Mouse (Mus musculus) E14TG2a.4 (cell line): ENCODE results near the gene Gpx4.
A peak's percentile ranks its signal among the peaks of the same experiment; 100 is the strongest.

Experiments
- H3K27me3 ChIP-seq: 2 replicates; pipeline ENCODE4 v1.6.1; 2014; ENCODE audit warnings: low read length, control low read depth; ENCODE audit not compliant: insufficient read depth
- H3K36me3 ChIP-seq: 2 replicates; pipeline ENCODE4 v1.6.1; 2014; ENCODE audit warnings: low read length, control low read depth; ENCODE audit not compliant: insufficient read depth
- H3K4me1 ChIP-seq: replicated peaks from 2 replicates; pipeline ENCODE4 v1.6.1; 2014; ENCODE audit warnings: low read depth, low read length, control low read depth
- H3K4me3 ChIP-seq: replicated peaks from 2 replicates; pipeline ENCODE4 v1.5.1; 2014; ENCODE audit warnings: mild to moderate bottlenecking, low read length
- H3K9me3 ChIP-seq: 2 replicates; pipeline ENCODE4 v1.6.1; 2014; ENCODE audit warnings: low read length, control low read depth
- CTCF ChIP-seq: conservative IDR thresholded peaks from 2 replicates; pipeline ENCODE4 v1.5.1; 2014; ENCODE audit warnings: low read length
- NANOG ChIP-seq: IDR thresholded peaks from 2 replicates; pipeline ENCODE4 v1.6.1; 2014; ENCODE audit warnings: borderline replicate concordance, low read length, mixed read lengths
- POU5F1 ChIP-seq: IDR thresholded peaks from 2 replicates; pipeline ENCODE4 v1.6.1; 2014; ENCODE audit warnings: low read length, borderline replicate concordance

Gene Gpx4

DNA sequence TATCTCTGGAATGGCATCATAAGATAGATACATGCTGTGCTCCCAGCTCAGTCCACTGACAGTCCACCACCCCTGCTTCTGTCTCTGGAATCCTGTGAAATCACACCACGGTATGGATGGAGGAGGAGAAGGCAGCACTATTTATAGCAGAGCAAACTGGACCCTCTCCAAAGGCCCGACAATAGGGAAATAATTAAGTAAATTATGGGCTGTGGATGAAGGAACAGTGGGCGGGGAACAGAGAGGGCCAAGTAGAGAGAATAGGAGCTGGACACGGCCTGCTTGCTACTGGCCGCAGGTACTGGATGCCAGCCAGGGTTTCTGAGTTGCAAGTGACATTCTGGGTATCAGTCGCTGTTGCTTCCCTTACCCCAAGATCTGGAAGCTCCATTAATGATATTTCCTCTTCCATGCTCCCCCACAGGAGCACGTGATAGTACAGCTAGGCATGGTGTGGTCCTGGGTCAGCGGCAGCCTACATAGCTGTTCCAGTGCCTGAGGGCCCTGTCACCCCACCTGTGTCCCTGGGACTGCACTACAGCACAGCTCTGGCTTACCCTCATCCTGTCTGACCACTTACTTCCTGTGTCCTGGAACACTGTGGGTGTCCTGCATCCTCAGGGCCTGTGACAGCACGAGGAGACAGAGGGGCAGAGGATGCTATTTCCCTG, 38.0 kb downstream of the Gpx4 start:
- H3K27me3 ChIP-seq = no peaks in the 10 kb centered on the region
- H3K4me3 ChIP-seq = no peak overlapping the region
- H3K36me3 ChIP-seq = peaks cover 77% of the 10 kb centered on the region
- no peaks in the 10 kb centered on the region for H3K9me3 ChIP-seq
- TF ChIP-seq NANOG (no peak), POU5F1 (no peak), CTCF (no peak)
- peaks cover 44% of the 10 kb centered on the region for H3K4me1 ChIP-seq

DNA sequence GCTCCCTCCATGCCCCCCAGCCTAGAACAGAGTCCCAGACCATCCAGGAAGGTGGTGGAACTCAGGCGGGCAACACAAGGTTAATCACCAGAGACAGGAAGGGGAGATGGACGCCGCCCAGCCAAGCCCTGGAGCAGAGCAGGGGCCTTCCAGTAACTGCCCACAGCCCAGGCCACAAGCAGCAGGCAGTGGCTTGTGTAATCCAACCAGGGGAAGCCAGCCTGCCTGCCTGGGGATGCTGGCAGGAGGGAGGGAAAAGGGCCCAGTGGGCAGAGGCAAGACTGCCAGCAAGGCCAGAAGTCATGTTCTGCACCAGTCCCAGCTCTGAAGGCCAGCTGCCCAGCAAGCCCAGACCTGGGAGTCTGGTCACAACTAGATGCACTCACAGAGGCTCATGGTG, 39.9 kb downstream of the Gpx4 start:
- H3K4me3 ChIP-seq = no peak overlapping the region
- peaks cover 42% of the 10 kb centered on the region for H3K4me1 ChIP-seq
- TF ChIP-seq NANOG (no peak), CTCF (no peak), POU5F1 (no peak)
- peaks cover 74% of the 10 kb centered on the region for H3K36me3 ChIP-seq
- no peaks in the 10 kb centered on the region for H3K27me3 ChIP-seq
- H3K9me3 ChIP-seq = no peaks in the 10 kb centered on the region

DNA sequence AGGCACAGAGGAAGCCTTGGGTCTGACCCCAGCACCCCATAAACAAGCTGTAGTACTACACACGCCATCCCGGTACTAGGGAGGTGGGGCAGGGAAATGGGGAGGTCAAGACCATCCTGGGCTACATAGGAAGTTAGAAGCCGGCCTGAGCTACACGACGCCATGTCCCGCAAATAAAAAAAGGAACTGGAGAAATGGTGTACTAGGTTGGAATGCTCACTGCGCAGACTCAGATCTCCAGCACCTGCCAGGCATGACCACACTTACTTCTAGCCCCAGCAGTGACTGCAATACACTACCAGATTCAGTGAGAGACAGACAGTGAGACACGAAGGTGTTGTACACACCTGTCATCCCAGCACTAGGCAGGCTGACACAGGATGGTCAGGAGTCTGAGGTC, 40.5 kb downstream of the Gpx4 start:
- no peaks in the 10 kb centered on the region for H3K27me3 ChIP-seq
- H3K4me3 ChIP-seq = no peak overlapping the region
- H3K4me1 ChIP-seq = peaks cover 46% of the 10 kb centered on the region
- H3K36me3 ChIP-seq = peaks cover 74% of the 10 kb centered on the region
- no peaks in the 10 kb centered on the region for H3K9me3 ChIP-seq
- no peak for TF ChIP-seq POU5F1
- no peak for TF ChIP-seq NANOG
- no peak for TF ChIP-seq CTCF

DNA sequence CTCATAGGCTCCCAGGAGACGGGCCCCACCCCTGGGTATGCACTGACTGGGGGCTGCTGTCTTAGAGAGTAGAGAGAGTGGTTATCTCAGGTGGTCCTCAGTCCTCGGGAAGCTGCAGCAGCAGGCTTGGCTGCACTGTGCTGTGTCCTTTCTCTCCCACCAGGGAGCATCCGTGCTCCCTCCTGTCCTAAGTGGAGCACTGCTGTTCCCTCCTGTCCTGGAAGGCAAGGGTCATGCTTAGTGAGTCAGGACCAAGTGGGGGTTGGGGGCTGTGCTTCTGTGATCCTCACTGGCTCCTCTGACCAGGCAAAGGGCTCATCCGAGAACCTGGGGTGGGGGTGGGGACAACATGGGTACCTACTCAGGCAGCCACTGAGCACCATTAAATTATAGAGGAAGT, 42.2 kb downstream of the Gpx4 start:
- TF ChIP-seq NANOG = no peak
- TF ChIP-seq CTCF = no peak
- no peak for TF ChIP-seq POU5F1
- Histone ChIP-seq H3K36me3 (peaks cover 69% of the 10 kb centered on the region), H3K9me3 (no peaks in the 10 kb centered on the region), H3K27me3 (no peaks in the 10 kb centered on the region), H3K4me3 (0 out of 2 replicates have a peak overlapping the region, but pooled peaks have one; percentile 3), H3K4me1 (peaks cover 59% of the 10 kb centered on the region)

DNA sequence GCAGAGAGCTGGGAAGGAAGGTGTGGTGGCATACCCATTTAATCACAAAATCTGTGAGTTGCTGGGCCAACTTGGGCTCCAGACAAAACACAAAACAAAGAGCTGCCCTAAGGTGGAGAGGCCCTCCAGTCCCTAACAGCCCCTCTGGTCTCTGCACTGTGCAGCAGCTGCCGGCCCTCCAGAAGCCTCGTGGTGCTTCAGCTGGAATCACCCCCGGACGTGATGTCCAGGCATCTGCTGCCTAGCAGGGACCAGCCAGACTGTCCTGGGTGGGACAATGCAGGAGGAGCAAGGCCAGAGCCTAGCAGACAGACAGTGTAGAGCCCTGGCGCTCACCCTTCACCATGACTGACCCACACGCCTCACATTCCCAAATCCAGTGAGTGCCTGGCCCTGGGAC, 44.6 kb downstream of the Gpx4 start:
- H3K4me1 ChIP-seq = peaks cover 78% of the 10 kb centered on the region
- no peaks in the 10 kb centered on the region for H3K9me3 ChIP-seq
- TF ChIP-seq POU5F1 (no peak), CTCF (no peak), NANOG (no peak)
- H3K4me3 ChIP-seq = no peak overlapping the region
- H3K27me3 ChIP-seq = no peaks in the 10 kb centered on the region
- H3K36me3 ChIP-seq = peaks cover 64% of the 10 kb centered on the region

DNA sequence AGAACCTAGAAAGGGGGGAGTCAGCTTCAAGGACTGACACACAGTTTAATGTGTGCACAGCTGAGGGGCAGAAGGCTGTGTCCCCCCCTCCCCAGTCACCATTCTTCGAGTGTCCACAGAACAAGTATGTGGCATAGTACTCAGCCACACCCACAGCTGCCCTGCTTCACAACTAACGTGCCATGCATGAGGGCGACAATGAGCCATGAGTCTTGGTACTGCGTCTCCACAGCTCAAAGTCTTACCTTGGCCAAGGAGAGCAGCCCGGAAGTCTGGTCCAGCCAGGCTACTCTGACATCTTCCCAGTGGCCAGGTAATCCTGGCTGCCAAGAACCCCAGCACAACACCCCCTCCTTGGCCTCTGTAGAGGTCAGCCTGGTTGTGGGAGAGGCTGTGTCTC, 45.7 kb downstream of the Gpx4 start:
- peaks cover 82% of the 10 kb centered on the region for H3K4me1 ChIP-seq
- no peaks in the 10 kb centered on the region for H3K9me3 ChIP-seq
- TF ChIP-seq CTCF (no peak), NANOG (no peak)
- H3K36me3 ChIP-seq = peaks cover 60% of the 10 kb centered on the region
- H3K27me3 ChIP-seq = no peaks in the 10 kb centered on the region
- H3K4me3 ChIP-seq = no peak overlapping the region

DNA sequence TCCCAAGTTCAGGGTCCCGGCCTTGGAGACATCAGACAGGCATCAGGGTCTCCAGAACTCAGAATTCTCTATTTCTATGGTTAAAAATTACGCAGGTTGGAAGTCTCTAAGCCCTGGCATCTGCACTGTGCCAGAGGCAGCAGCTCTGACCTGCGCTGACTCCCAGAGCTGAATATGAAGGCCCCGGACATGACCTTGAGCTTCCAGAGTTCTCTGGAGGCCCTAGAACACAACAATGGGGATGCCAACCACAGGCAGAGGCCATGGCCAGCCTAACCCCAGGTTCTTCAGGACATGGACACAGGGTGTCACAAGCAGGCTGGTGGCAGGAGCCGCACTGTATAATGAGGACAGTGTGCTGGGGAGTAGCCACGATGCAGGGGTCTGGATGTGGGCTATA, 47.1 kb downstream of the Gpx4 start:
- Histone ChIP-seq H3K27me3 (no peaks in the 10 kb centered on the region), H3K4me1 (peaks cover 92% of the 10 kb centered on the region), H3K4me3 (no peak overlapping the region), H3K9me3 (no peaks in the 10 kb centered on the region), H3K36me3 (peaks cover 59% of the 10 kb centered on the region)
- TF ChIP-seq POU5F1 (no peak), CTCF (no peak), NANOG (no peak)

DNA sequence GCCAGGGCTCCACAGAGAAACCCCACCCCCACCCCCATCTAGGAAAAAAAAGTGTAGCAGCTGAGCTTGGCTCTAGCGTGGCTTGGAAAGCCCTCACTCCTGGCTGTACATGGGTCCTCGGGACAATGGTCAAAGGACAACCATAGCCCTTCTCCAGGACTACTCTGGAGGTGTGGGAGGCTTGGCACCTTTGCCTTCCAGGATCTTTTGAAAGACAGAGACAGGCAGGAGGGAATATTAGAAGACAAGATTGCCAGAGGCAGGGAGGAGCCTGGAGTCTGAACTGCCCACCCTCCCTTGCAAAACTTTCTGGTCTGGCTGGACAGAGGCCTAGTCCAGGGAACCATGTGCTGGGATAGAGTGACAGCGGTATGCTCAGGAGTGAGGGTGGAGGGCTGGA, 47.7 kb downstream of the Gpx4 start:
- no peaks in the 10 kb centered on the region for H3K9me3 ChIP-seq
- TF ChIP-seq NANOG = no peak
- no peak for TF ChIP-seq POU5F1
- no peak for TF ChIP-seq CTCF

DNA sequence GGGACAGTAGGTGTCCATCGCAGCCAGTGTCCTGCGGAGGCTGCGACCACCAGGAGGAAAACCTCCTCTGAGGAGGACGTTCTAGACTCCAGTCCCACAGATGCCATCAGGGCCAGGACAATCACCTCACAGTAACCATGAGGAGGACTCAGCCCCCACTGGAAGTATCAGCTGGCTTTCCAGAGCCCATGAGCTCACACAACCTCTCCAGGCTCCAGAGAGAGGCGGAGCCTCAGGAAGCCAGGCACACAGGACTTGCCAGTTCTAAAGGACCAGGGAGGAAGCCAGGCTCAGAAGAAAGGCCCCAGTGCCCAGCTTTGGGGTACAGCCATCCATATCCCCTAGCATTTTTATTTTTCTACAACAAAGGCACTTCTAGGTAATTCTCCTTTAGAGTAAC, 48.6 kb downstream of the Gpx4 start:
- no peaks in the 10 kb centered on the region for H3K9me3 ChIP-seq
- no peak for TF ChIP-seq NANOG
- TF ChIP-seq POU5F1 = no peak
- H3K27me3 ChIP-seq = no peaks in the 10 kb centered on the region
- peaks cover 66% of the 10 kb centered on the region for H3K36me3 ChIP-seq
- peaks cover 92% of the 10 kb centered on the region for H3K4me1 ChIP-seq
- no peak overlapping the region for H3K4me3 ChIP-seq

More for the DNA sequence above, 47.7 kb downstream of the Gpx4 start:
- no peak overlapping the region for H3K4me3 ChIP-seq
- H3K4me1 ChIP-seq = peaks cover 92% of the 10 kb centered on the region
- no peaks in the 10 kb centered on the region for H3K27me3 ChIP-seq
- peaks cover 65% of the 10 kb centered on the region for H3K36me3 ChIP-seq
